Mouse (Mus musculus): ENCODE measurements around the gene Fam124a. TPM values are rescaled to one million over a fixed set of nuclear protein-coding genes. Genes with fewer than 3 reads are reported as not detected.
"Not testable (repeated sequence)": the region's sequence is repeated elsewhere in the genome, so short reads cannot be mapped to it uniquely, and the experiment has no call there.

The Fam124a gene
- total RNA-seq (2021), result 1 to 10 TPM; 1.2 to 3.7 TPM
- long read RNA-seq, experiment 1, partial matches to known transcripts, result 0 of 1 reads
- long read RNA-seq, experiment 1, other reads (novel, unspliced or antisense), result 0 of 1 reads
- long read RNA-seq, experiment 2, result 0 reads

DNA sequence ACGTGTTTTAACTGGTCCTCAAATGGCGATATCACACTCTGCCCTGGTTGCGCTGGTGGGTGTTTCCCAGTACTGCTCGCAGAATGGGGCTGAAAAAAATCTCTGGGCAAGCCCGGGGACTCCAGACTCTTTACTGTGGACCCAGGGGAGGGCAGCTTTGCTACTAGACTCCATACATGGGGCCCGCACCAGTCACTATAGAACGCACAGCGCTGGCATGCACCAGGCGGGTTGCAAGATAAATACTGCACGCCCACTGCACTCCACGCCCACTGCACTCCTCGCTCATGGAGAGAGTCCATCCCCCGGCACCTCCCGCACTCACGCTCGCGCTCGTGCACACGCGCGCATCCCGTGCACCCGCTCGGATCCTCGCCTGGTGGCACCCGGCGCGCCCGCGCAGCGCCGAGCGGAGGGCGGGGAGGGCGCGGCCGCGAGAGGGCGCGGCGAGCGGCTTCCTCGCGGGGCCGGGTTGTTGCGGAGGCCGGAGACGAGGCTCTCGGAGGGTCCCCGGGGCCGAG lies at the start of gene Fam124a:
Gene Fam124a, plus strand, starts transcription at position 429 of the 521 bp plus-strand sequence.
- DNase-seq, result peak; percentile 76 to 80

DNA sequence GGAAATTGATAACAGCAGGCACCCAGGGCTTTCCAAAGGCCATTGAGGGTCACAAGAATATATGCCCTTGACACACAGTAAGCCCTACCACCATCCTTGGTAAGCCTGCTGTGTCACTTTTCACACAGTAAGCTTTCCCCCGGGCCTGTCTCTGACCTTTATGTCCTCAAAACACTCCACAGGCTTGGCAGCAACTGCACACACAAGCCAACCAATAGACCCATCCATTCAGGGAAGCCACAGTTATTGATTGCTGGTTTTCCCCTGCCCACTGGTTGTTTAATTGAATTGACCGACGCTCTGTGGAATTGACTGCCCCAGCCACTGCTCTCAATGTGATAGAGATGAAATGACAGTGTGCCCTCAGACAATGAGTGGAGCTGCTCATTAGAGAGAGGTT lies 49.3 kb upstream of the Fam124a start:
- DNase-seq, result no peak

- peak; percentile 14 to 25 for DNase-seq
Observed at GRCm38 (mm10) chr14:62509350-62509749, 46.2 kb upstream of the Fam124a start.

- DNase-seq, result no peak
Observed at GRCm38 (mm10) chr14:62512845-62513244, 42.7 kb upstream of the Fam124a start.

DNA sequence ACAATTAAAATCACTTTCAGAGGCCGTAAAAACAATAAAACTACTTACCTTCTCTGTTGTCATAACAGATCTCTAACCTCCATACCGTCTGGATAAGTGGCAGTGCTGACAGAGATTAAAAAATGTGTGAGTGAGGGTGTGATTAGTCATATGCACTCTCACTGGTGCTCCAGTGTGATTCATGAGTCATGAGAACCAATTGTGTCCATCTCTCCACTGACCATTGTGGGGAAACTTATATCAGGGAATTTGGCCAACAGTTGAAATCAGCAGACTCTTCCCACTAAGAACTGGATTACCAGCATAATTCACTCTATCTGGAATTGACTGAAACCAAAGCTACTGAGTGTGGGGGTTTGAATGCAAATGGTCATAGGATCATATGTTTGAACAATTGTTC lies 24.6 kb upstream of the Fam124a start:
- DNase-seq, result no peak

DNA sequence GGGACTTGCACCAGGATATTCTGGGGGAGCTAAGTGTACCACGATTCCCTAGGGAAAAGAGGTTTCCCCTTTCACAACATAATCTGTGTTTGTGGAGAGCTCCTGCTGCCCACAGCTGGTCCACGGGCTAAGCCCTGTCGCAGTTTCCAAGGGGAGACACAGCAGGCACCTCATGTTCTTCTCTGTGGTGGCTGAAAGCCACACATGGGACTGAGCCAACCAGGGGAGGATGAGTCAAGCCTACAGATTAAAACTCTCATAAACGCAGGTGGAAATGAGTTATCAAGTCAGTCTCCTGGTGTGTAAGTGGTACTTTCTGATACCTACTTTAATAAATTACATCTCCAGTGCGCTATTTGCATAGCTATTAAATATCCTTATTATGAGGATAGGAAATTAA lies 19.4 kb upstream of the Fam124a start:
- no peak for DNase-seq

GRCm38 (mm10) chr14:62536988-62537387 lies 18.5 kb upstream of the Fam124a start:
- no peak for DNase-seq

DNA sequence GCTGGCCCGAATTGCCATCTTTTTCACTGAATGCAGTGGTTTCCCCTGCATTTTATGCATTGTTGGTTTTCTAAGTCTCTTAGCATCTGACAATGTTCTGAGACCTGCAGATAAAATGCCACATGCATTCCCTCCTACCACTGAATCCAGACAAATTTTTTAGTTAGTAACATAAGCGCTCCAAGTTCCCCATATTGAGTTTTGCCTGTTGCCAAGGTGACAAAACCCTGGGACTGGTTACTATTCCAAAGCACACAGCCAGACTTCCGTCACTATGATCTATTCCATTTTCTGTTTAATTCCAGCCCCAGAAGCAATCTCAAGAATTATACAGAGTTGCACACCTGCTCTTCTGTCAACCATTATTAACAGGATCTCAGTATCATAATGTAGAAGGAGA lies 15.7 kb upstream of the Fam124a start:
- no peak for DNase-seq

- DNase-seq, result no peak
Observed at GRCm38 (mm10) chr14:62541751-62542150, 13.8 kb upstream of the Fam124a start.

- no peak for DNase-seq
Observed at GRCm38 (mm10) chr14:62546296-62546695, 9.2 kb upstream of the Fam124a start.

GRCm38 (mm10) chr14:62546746-62547145 lies 8.8 kb upstream of the Fam124a start:
- DNase-seq, result no peak

GRCm38 (mm10) chr14:62550121-62550520 lies 5.4 kb upstream of the Fam124a start:
- DNase-seq, result no peak

DNA sequence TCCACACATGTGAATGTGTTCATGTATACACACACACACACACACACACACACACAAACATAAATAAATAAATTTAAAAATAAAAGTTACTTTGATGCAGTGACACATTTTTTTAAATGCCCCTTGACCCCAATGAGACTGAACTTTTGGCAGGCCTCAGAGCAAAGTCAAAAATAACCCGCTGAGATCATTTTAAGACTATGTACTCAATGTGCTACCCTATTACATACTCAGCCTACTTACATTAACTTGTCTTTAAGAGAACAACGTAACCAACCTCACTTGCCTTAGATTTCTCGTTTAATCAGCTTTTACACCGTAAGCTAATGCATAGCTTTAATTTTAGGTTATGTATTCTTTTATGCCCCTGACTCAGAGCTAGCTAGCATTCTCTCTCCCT lies 2.8 kb upstream of the Fam124a start:
- DNase-seq, result no peak

DNA sequence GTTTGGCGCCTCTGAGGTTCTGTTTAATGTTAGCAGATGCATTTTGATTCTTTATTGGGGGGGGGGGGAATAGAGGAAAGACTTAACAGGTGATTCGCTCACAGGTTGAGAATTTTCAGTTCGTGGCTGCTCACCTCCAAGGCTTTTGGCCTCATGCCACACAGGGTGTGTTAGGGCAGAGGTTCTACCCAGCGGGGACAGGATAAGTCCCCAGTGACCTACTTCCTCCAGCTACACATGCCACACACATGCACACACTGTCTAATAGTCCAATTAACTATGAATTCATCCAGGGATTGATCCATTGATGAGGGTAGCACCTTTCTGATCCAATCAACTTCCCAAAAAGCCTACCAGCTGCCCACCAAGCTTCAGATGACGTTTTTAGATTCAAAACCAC lies 1.8 kb upstream of the Fam124a start:
- DNase-seq, result no peak

DNA sequence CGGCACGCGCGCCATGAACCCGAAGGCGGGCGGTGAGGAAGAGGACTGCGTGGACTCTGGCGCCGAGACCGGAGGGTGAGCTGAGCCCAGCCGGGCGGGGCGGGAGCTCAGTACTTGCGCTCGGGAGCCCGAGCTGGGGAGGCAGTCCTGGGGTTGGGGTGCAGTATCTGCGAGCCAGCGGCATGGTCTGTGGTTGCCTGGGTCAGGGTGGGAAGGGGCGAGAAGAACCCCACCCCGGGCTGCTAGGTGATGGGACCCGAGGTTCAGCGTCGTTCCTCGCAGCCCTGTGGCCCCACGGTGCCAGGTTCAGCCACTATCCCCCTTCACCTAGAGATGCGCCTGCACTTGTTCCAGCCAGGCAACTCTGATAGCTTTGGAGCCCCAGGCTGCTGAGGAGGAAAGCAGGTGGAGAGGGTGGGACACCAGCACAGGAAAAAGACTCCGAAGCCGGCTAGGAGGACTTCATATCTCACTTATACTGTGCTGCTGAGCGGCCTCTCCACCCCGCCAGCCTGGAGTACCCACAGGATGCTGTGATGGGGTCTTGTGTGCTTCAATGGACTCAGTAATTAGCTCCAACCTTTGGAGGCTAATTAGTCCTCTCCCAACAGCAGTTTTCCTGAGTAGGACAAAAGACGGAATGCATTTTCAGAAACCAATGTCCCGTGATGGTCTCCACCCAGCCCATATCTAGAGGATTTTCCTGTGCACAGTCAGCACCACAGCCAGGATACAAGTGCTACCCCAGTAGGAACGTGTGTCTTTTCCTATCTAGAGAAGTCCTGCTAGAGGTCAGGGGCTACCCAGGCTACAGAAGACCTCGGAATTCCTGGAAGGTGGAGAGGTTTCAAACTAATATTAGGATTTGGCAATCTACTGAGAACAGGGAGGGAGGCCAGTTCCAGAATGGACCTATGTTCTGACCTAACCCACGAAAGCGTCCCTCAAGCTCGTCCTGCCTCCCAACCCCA lies 588 bp downstream of the Fam124a start:
- DNase-seq, result no peak

GRCm38 (mm10) chr14:62557111-62557510 lies 1.6 kb downstream of the Fam124a start:
- DNase-seq, result no peak

- DNase-seq, result no peak
Observed at GRCm38 (mm10) chr14:62561875-62562748, 6.6 kb downstream of the Fam124a start.

GRCm38 (mm10) chr14:62563679-62564078 lies 8.1 kb downstream of the Fam124a start:
- peak; percentile 8 to 16 for DNase-seq

DNA sequence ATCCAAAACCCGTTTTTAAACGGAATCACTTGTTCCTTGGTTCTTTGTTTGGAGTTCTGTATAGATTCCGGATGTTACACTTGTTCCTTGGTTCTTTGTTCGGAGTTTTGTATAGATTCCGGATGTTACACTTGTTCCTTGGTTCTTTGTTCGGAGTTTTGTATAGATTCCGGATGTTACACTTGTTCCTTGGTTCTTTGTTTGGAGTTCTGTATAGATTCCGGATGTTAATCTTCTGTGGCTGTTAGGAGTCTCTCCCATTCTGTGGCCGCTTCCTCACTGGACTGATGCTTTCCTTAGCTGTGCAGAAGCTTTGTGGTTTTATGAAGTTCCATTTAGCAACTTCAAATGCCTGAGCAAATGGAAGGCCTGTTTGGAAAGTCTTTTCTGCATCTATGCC lies 11.3 kb downstream of the Fam124a start, which contains the start of gene Gm4131:
Gene Gm4131, minus strand, starts transcription at position 101 of the 400 bp plus-strand sequence.
- not testable (repeated sequence) for DNase-seq

DNA sequence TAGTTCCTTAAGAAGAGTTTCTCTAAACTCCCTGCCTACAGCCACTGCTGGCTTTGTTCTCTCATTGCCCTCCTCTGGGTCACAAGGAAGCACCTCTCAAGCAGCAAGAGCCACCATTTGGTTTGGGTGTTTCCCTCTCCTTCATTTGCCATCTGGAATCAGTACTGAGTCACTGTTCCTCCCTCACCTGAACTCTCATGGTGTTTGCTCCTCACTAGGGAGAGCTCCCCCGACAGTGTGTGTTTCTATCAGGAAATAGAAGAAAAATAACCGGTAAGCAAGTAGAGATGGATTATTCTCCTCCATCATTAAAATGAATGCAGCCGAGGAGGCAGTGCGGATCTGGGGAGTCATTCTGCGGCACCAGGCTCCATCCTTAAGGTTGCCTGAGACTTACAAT lies 13.9 kb downstream of the Fam124a start:
- no peak for DNase-seq

DNA sequence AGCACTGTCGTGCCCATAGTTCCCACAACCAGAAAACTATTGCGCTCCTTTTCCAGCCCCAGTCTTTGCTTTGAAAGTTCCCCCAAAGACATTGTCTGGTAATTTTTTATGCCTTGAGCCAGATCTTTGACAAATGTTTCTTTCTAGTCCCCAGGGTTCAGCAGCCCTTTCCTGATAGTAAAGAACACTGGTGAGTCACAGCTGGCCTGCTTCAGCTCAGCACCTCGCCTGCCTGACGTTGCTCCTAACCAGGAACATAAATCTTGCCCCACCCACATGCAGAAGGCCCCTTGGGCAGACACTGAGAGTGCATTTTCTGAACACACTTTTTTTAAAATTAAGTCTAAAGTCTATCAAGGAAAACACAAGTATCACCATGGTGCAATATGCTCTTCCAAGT lies 14.8 kb downstream of the Fam124a start:
- peak; percentile 21 to 52 for DNase-seq

DNA sequence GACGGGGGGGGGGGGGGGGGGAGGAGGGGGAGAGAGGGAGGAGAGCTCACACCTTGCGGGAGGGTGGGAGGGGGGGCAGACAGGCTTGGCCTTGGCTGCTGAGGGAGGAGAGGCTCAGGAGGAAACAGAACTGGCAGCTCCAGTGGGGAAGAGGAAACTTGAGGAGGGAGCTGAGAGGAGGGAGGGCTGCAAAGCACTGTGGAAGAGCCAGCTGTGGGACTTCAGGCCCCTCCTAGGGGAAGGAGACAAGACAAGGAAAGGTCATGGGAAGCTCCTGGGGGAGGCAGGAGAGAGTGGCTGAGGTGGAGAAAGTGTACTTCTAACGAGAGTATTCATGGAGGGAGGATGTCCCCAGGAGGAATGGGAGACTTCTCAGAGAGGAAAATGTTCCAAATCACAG lies 17.9 kb downstream of the Fam124a start:
- DNase-seq, result no peak

Data from adrenal gland, postnatal 36 days (tissue).